Mouse (Mus musculus) mouse trophoblast stem cell (cell line): ENCODE data around the gene Oprd1.

Experiments
- in situ Hi-C, 2 experiments: fragments of 300-500 bp; cut with MseI, MboI; formaldehyde crosslinking; loops; 2 replicates in 1 of 2; 3 replicates in 1 of 2; pipeline ENCODE4 v1.15.1; 2025

Oprd1 gene

DNA sequence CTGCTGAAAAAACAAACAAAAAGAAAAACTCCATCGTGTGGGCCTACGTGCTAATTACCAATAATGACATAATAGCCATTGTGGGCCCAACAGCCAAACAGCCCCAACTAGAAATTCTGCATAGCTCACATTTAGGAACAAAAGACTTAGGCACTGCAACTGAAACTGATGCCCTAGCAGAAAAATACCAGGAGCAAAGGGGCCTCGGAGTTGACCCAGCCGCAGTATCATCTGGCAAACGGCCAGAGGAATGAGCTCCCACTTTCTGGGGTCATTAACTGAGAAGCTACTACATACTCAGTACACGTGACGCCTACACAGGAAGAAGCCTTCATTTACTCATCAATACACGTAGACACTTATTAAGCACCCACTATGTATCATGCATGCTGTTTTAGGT is 82.0 kb downstream of the Oprd1 start:
- in situ Hi-C loops = no loop called here
